In the genomic region with DNA sequence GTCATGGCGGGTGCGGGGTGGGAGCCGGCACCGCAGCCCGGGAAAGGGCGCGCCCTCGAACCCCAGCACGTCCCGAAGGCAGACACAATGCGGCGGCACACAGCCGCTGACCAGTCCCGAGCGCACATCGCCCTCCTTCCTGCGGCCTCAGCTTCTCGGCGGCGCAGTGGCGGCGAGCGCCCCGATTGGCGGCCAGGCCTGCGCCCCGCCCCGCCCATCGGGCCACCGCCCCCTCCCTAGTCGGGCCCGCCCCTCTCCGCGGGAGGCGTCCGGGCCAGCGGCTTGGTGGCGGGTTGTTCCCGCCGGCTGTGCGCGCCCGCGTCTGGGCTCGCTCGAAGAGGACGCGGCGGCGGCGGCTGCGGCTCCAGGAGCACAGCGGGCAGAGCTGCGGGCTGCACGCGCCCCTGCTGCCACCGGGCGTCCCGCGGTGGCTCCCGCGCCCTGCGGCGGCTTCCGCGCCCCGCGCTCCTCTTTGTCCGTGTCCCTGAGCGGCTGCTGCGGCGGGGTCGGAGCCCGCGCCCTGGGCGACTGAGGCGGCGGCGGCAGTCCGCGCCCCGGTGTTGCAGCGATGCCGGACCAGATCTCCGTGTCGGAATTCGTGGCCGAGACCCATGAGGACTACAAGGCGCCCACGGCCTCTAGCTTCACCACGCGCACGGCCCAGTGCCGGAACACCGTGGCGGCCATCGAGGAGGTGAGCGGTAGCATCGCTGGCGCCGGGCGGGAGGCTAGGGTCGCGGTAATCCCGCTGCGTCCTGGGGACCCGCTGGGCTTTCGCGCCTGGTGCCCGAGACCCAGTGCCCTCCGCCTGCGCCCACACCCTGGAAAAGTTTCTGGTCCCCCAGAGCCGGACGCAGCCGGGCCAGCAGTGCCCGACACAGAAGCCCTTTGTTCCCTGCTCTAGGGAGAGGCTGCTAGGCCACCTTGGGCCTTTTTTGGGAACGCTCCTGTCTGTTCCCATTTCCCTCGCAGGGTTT, we compare ENCODE assay signal across 8 mouse cellular contexts.
DNase-seq lines count a peak whose midpoint lies in the region; ATAC-seq lines count a peak whose summit lies in the region.

No protein-coding gene starts in this region.

- H3K36me3 ChIP-seq in embryonic facial prominence, embryonic 12.5 days = no peaks in the 10 kb centered on the region
- no peaks in the 10 kb centered on the region for H3K36me3 ChIP-seq in limb, embryonic 13.5 days
- H3K36me3 ChIP-seq in midbrain, embryonic 14.5 days (ENCODE audit: control insufficient read depth, insufficient read depth, low read length) = no peaks in the 10 kb centered on the region

- H3K27me3 ChIP-seq in embryonic facial prominence, embryonic 12.5 days = no peaks in the 10 kb centered on the region
- no peaks in the 10 kb centered on the region for H3K27me3 ChIP-seq in limb, embryonic 13.5 days
- no peaks in the 10 kb centered on the region for H3K27me3 ChIP-seq in midbrain, embryonic 14.5 days (ENCODE audit: control insufficient read depth, insufficient read depth, low read length)

- H3K9ac ChIP-seq in embryonic facial prominence, embryonic 12.5 days = peak overlapping the region; percentile 83
- H3K9ac ChIP-seq in limb, embryonic 13.5 days = peak overlapping the region; percentile 88
- peak overlapping the region; percentile 80 for H3K9ac ChIP-seq in midbrain, embryonic 14.5 days (replicated peaks; ENCODE audit: low read length)

- WGBS in embryonic facial prominence, embryonic 12.5 days = under 1% methylated on average over 112 of the region's 118 CpGs
- WGBS in limb, embryonic 13.5 days = under 1% methylated on average over 104 of the region's 118 CpGs
- WGBS in midbrain, embryonic 14.5 days = under 1% methylated on average over 102 of the region's 118 CpGs

- no peaks in the 10 kb centered on the region for H3K9me3 ChIP-seq in embryonic facial prominence, embryonic 12.5 days
- no peaks in the 10 kb centered on the region for H3K9me3 ChIP-seq in limb, embryonic 13.5 days
- H3K9me3 ChIP-seq in midbrain, embryonic 14.5 days (ENCODE audit: control insufficient read depth, low read length) = no peaks in the 10 kb centered on the region

- H3K4me1 ChIP-seq in embryonic facial prominence, embryonic 12.5 days = no peaks in the 10 kb centered on the region
- H3K4me1 ChIP-seq in limb, embryonic 13.5 days = peaks cover 12% of the 10 kb centered on the region; the same call in 1 of the 2 replicates
- H3K4me1 ChIP-seq in midbrain, embryonic 14.5 days (ENCODE audit: control insufficient read depth, insufficient read depth, low read length) = peaks cover 2% of the 10 kb centered on the region; the same call in 1 of the 2 replicates

- peak overlapping the region; percentile 67 for H3K4me2 ChIP-seq in embryonic facial prominence, embryonic 12.5 days (replicated peaks)
- H3K4me2 ChIP-seq in limb, embryonic 13.5 days (replicated peaks) = peak overlapping the region; percentile 75
- peak overlapping the region; percentile 66 for H3K4me2 ChIP-seq in midbrain, embryonic 14.5 days (ENCODE audit: low read length)

- peak; percentile 78 for DNase-seq in 3T3-L1 (ENCODE audit: low read depth, low spot score)
- DNase-seq in adrenal gland, postnatal 36 days = peak; percentile 91 to 95
- peak; percentile 84 to 91 for DNase-seq in heart, adult 18-20 months
- peak; percentile 88 for DNase-seq in kidney, adult 18-20 months
- DNase-seq in midbrain, embryonic 14.5 days = peak; percentile 94
- peak; percentile 67 to 79 for DNase-seq in spleen, adult 18-20 months

- H3K4me3 ChIP-seq in embryonic facial prominence, embryonic 12.5 days = peak overlapping the region; percentile 84
- peak overlapping the region; percentile 76 for H3K4me3 ChIP-seq in limb, embryonic 13.5 days
- peak overlapping the region; percentile 73 for H3K4me3 ChIP-seq in midbrain, embryonic 14.5 days (replicated peaks; ENCODE audit: low read depth, low read length)

- peak; percentile 98 for ATAC-seq in embryonic facial prominence, embryonic 12.5 days (ENCODE audit: insufficient number of reproducible peaks, insufficient read depth, low FRiP score, low TSS enrichment)
- peak; percentile 99 for ATAC-seq in limb, embryonic 13.5 days (ENCODE audit: low FRiP score, low read depth)
- peak; percentile 99 for ATAC-seq in midbrain, embryonic 14.5 days (ENCODE audit: low FRiP score, low TSS enrichment)

- H3K27ac ChIP-seq in embryonic facial prominence, embryonic 12.5 days = peak overlapping the region; percentile 86
- H3K27ac ChIP-seq in limb, embryonic 13.5 days = peak overlapping the region; percentile 85
- H3K27ac ChIP-seq in midbrain, embryonic 14.5 days (replicated peaks; ENCODE audit: low read depth, low read length) = peak overlapping the region; percentile 87

Comparison
In these comparisons a context has a peak if more than half of its experiments do, and no peak if none do; other contexts are left out.
1. Peak in every context shown above with its lines: DNase-seq, ATAC-seq, H3K4me3 ChIP-seq and H3K27ac ChIP-seq.